Mouse (Mus musculus) MEL (cell line): ENCODE results near the gene Il27ra. TPM values are rescaled to one million over a fixed set of nuclear protein-coding genes. Genes with fewer than 3 reads are reported as not detected.

ENCODE experiments used
- DNase-seq: peaks from one replicate; pipeline ENCODE4 v3.0.0; 2011; ENCODE audit warnings: low read depth, low spot score
- H3K27ac ChIP-seq: 2 replicates; pipeline ENCODE4 v1.5.1; 2012; ENCODE audit warnings: low read depth, mild to moderate bottlenecking, control low read depth, low read length, moderate library complexity; ENCODE audit not compliant: control insufficient read depth
- H3K27me3 ChIP-seq, 2 experiments: fragments of 150-350 bp in 1 of 2; sonication (generic) in 1 of 2; 2 replicates each; pipeline ENCODE4 v1.6.1; 2012; ENCODE audit warnings: low read length in 2 of 2, mild to moderate bottlenecking in 2 of 2, improper control_type of control experiment in 1 of 2, moderate library complexity in 1 of 2; ENCODE audit not compliant: insufficient read depth in 2 of 2, control insufficient read depth in 1 of 2
- H3K36me3 ChIP-seq, 2 experiments: 2 replicates each; pipeline ENCODE4 v1.6.1; 2012 to 2014; ENCODE audit warnings: low read length in 2 of 2, improper control_type of control experiment in 1 of 2, inconsistent platforms in 1 of 2, mild to moderate bottlenecking in 1 of 2; ENCODE audit not compliant: insufficient read depth in 2 of 2, control insufficient read depth in 1 of 2
- H3K4me1 ChIP-seq, 2 experiments: fragments of 150-350 bp in 1 of 2; sonication (generic) in 1 of 2; 2 replicates each; pipeline ENCODE4 v1.6.1; 2012; ENCODE audit warnings: low read length in 2 of 2, improper control_type of control experiment in 1 of 2, mild to moderate bottlenecking in 1 of 2; ENCODE audit not compliant: insufficient read depth in 2 of 2, control insufficient read depth in 1 of 2
- H3K4me3 ChIP-seq, 2 experiments: fragments of 150-350 bp in 1 of 2; sonication (generic) in 1 of 2; 2 replicates each; pipeline ENCODE4 v1.5.1; 2012; ENCODE audit warnings: low read depth in 2 of 2, low read length in 2 of 2, mild to moderate bottlenecking in 2 of 2, moderate library complexity in 2 of 2, control low read depth in 1 of 2, improper control_type of control experiment in 1 of 2; ENCODE audit not compliant: control insufficient read depth in 1 of 2, insufficient read depth in 1 of 2
- H3K79me2 ChIP-seq: 2 replicates; pipeline ENCODE4 v1.6.1; 2012; ENCODE audit warnings: mild to moderate bottlenecking, low read length, moderate library complexity; ENCODE audit not compliant: control insufficient read depth, poor library complexity, insufficient read depth
- H3K9ac ChIP-seq: 2 replicates; pipeline ENCODE4 v1.6.1; 2012; ENCODE audit warnings: low read depth, mild to moderate bottlenecking, control low read depth, low read length, moderate library complexity; ENCODE audit not compliant: control insufficient read depth, poor library complexity, severe bottlenecking
- H3K9me3 ChIP-seq: fragments of 150-350 bp; sonication (generic); replicated peaks from 2 replicates; pipeline ENCODE4 v1.6.1; 2012; ENCODE audit warnings: mild to moderate bottlenecking, low read length, improper control_type of control experiment, moderate library complexity; ENCODE audit not compliant: insufficient read depth
- BHLHE40 ChIP-seq: IDR thresholded peaks from 2 replicates; pipeline ENCODE4 v1.6.1; 2012; ENCODE audit warnings: low read depth, mild to moderate bottlenecking, inconsistent platforms, low read length, improper control_type of control experiment, borderline replicate concordance
- CHD1 ChIP-seq: IDR thresholded peaks from 2 replicates; pipeline ENCODE4 v1.6.1; 2012; ENCODE audit warnings: low read depth, mild to moderate bottlenecking, inconsistent platforms, low read length, improper control_type of control experiment
- CHD2 ChIP-seq: IDR thresholded peaks from 2 replicates; pipeline ENCODE4 v1.6.1; 2011; ENCODE audit warnings: low read length, improper control_type of control experiment
- ETS1 ChIP-seq: IDR thresholded peaks from 2 replicates; pipeline ENCODE4 v1.6.1; 2012; ENCODE audit warnings: low read depth, mild to moderate bottlenecking, inconsistent platforms, low read length, improper control_type of control experiment, moderate library complexity
- GABPA ChIP-seq: IDR thresholded peaks from 2 replicates; pipeline ENCODE4 v1.6.1; 2012; ENCODE audit warnings: low read depth, mild to moderate bottlenecking, inconsistent platforms, low read length, improper control_type of control experiment, moderate library complexity
- GATA1 ChIP-seq: IDR thresholded peaks from 2 replicates; pipeline ENCODE4 v1.6.1; 2011; ENCODE audit warnings: low read depth, low read length, improper control_type of control experiment
- HCFC1 ChIP-seq: IDR thresholded peaks from 2 replicates; pipeline ENCODE4 v1.6.1; 2012; ENCODE audit warnings: low read depth, mild to moderate bottlenecking, inconsistent platforms, low read length, improper control_type of control experiment, moderate library complexity
- JUND ChIP-seq: IDR thresholded peaks from 2 replicates; pipeline ENCODE4 v1.6.1; 2011; ENCODE audit warnings: low read depth, mild to moderate bottlenecking, improper control_type of control experiment, low read length
- KAT2A ChIP-seq: conservative IDR thresholded peaks from 2 replicates; pipeline ENCODE4 v1.6.1; 2012; ENCODE audit warnings: low read depth, low read length, improper control_type of control experiment, inconsistent platforms
- MAX ChIP-seq: IDR thresholded peaks from 2 replicates; pipeline ENCODE4 v1.6.1; 2011; ENCODE audit warnings: low read length, improper control_type of control experiment
- MEF2A ChIP-seq: IDR thresholded peaks from 2 replicates; pipeline ENCODE4 v1.6.1; 2014; ENCODE audit warnings: low read depth, mild to moderate bottlenecking, inconsistent platforms, low read length, improper control_type of control experiment; ENCODE audit not compliant: poor library complexity, insufficient replicate concordance, severe bottlenecking; ENCODE audit errors: extremely low read depth
- MYB ChIP-seq: IDR thresholded peaks from 2 replicates; pipeline ENCODE4 v1.6.1; 2011; ENCODE audit warnings: mild to moderate bottlenecking, low read depth, low read length, improper control_type of control experiment
- MYC ChIP-seq: IDR thresholded peaks from 2 replicates; pipeline ENCODE4 v1.6.1; 2011; ENCODE audit warnings: low read depth, mild to moderate bottlenecking, low read length, improper control_type of control experiment, moderate library complexity
- POLR2A ChIP-seq, 2 experiments: IDR thresholded peaks; 2 replicates each; pipeline ENCODE4 v1.6.1; 2011 to 2012; ENCODE audit warnings: low read length in 2 of 2, mild to moderate bottlenecking in 2 of 2, control low read depth in 1 of 2, improper control_type of control experiment in 1 of 2, low read depth in 1 of 2, moderate library complexity in 1 of 2; ENCODE audit not compliant: control insufficient read depth in 1 of 2, insufficient read depth in 1 of 2, poor library complexity in 1 of 2
- RAD21 ChIP-seq: IDR thresholded peaks from 2 replicates; pipeline ENCODE4 v1.6.1; 2011; ENCODE audit warnings: mild to moderate bottlenecking, low read depth, low read length, improper control_type of control experiment
- RCOR1 ChIP-seq: IDR thresholded peaks from 2 replicates; pipeline ENCODE4 v1.6.1; 2012; ENCODE audit warnings: low read depth, mild to moderate bottlenecking, inconsistent platforms, low read length, improper control_type of control experiment
- SIN3A ChIP-seq: IDR thresholded peaks from 2 replicates; pipeline ENCODE4 v1.6.1; 2012; ENCODE audit warnings: low read length, improper control_type of control experiment, inconsistent platforms
- SMC3 ChIP-seq: IDR thresholded peaks from 2 replicates; pipeline ENCODE4 v1.6.1; 2011; ENCODE audit warnings: low read depth, low read length, improper control_type of control experiment
- TAL1 ChIP-seq: IDR thresholded peaks from 2 replicates; pipeline ENCODE4 v1.6.1; 2012; ENCODE audit warnings: mild to moderate bottlenecking, inconsistent platforms, low read length, moderate library complexity, mixed read lengths
- UBTF ChIP-seq: IDR thresholded peaks from 2 replicates; pipeline ENCODE4 v1.6.1; 2012; ENCODE audit warnings: low read depth, mild to moderate bottlenecking, inconsistent platforms, low read length, improper control_type of control experiment, moderate library complexity, borderline replicate concordance; ENCODE audit not compliant: insufficient read depth
- USF1 ChIP-seq: IDR thresholded peaks from 2 replicates; pipeline ENCODE4 v1.6.1; 2014; ENCODE audit warnings: low read depth, mild to moderate bottlenecking, inconsistent platforms, low read length, improper control_type of control experiment, moderate library complexity
- ZC3H11A ChIP-seq: IDR thresholded peaks from 2 replicates; pipeline ENCODE4 v1.6.1; 2012; ENCODE audit warnings: low read depth, mild to moderate bottlenecking, inconsistent platforms, low read length, improper control_type of control experiment
- ZNF384 ChIP-seq: IDR thresholded peaks from 2 replicates; pipeline ENCODE4 v1.6.1; 2012; ENCODE audit warnings: low read depth, mild to moderate bottlenecking, inconsistent platforms, low read length, improper control_type of control experiment
- polyA plus RNA-seq, 2 experiments: library from polyadenylated mRNA; stranded (reverse) in 1 of 2; unstranded in 1 of 2; fragments of >175 nt in 1 of 2; fragments of >200 nt in 1 of 2; gene quantifications; 2 replicates each; pipeline versions ENCODE4 v1.2.1 to v1.2.4; 2012; ENCODE audit warnings: low replicate concordance in 2 of 2, low read depth in 1 of 2; ENCODE audit not compliant: insufficient read length in 2 of 2, insufficient read depth in 1 of 2, missing spikeins in 1 of 2
- total RNA-seq: library from RNA; depleted of rRNA; stranded (reverse); fragments of 300-350 nt; gene quantifications from 2 replicates; pipeline ENCODE4 v1.2.3, GENCODE M21; 2012

The Il27ra gene
- total and polyA plus RNA-seq, 3 experiments: 31.8 to 38.5 TPM; not detected in 1

DNA sequence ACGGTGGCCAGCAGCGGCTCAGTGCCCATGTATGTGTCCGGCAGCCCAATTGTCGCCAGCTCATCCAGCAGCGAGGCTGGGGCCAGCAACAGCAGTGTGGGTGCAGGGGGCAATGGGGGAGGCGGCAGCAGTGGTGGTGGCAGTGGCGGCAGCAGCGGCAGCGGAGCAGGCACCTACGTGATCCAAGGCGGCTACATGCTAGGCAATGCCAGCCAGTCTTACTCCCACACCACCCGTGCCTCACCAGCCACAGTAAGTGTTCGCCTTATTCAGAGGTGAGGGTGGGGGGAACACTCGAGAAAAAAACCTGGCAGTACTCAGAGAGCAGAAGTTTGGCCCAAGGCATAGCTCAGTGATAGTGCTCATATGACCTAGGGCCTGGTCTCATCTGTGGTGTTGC is 45.4 kb upstream of the Il27ra start:
- H3K79me2 ChIP-seq: no peaks in the 10 kb centered on the region
- TF ChIP-seq CHD1 (no peak), MAX (no peak), KAT2A (no peak)
- H3K36me3 ChIP-seq: no peaks in the 10 kb centered on the region

GRCm38 (mm10) chr8:84087156-84087555 is 44.8 kb upstream of the Il27ra start:
- H3K4me3 ChIP-seq: no peak overlapping the region
- no peak for TF ChIP-seq MYC
- no peak for TF ChIP-seq JUND
- no peak for TF ChIP-seq ETS1
- no peak for TF ChIP-seq GABPA
- no peak for TF ChIP-seq GATA1
- TF ChIP-seq BHLHE40: no peak
- no peak for TF ChIP-seq ZC3H11A
- TF ChIP-seq MEF2A: no peak
- TF ChIP-seq HCFC1: no peak
- no peak for TF ChIP-seq USF1
- TF ChIP-seq RCOR1: no peak
- no peak for TF ChIP-seq MYB
- TF ChIP-seq SIN3A: no peak
- TF ChIP-seq UBTF: no peak
- no peak for TF ChIP-seq POLR2A (IDR thresholded peaks at IDR 0.05; ENCODE audit: control insufficient read depth in 1 of 2, insufficient read depth in 1 of 2, low read depth in 1 of 2, low read length in 2 of 2, poor library complexity in 1 of 2)
- no peak for TF ChIP-seq TAL1
- no peak for TF ChIP-seq CHD2
- TF ChIP-seq SMC3: no peak
- TF ChIP-seq RAD21: no peak
- no peak for TF ChIP-seq ZNF384
- H3K9ac ChIP-seq: no peak overlapping the region
- no peak for DNase-seq
- no peak overlapping the region for H3K27ac ChIP-seq
- H3K36me3 ChIP-seq: no peaks in the 10 kb centered on the region
- H3K79me2 ChIP-seq: no peaks in the 10 kb centered on the region
- no peaks in the 10 kb centered on the region for H3K27me3 ChIP-seq
- no peaks in the 10 kb centered on the region for H3K4me1 ChIP-seq
- H3K9me3 ChIP-seq: no peaks in the 10 kb centered on the region

More for the DNA sequence above, 45.4 kb upstream of the Il27ra start:
- Histone ChIP-seq H3K9me3 (no peaks in the 10 kb centered on the region), H3K4me1 (no peaks in the 10 kb centered on the region), H3K9ac (no peak overlapping the region), H3K4me3 (no peak overlapping the region), H3K27ac (no peak overlapping the region), H3K27me3 (no peaks in the 10 kb centered on the region)
- no peak for DNase-seq
